Mouse (Mus musculus): ENCODE results near the gene Napsa.

Gene Napsa

GRCm38 (mm10) chr7:44538756-44539624, 33.2 kb upstream of the Napsa start:
- DNase-seq (ENCODE audit: low read depth, low spot score): no peak

- DNase-seq (ENCODE audit: low read depth, low spot score): no peak
These were observed 29.6 kb upstream of the Napsa start for GRCm38 (mm10) chr7:44542555-44542954.

DNA sequence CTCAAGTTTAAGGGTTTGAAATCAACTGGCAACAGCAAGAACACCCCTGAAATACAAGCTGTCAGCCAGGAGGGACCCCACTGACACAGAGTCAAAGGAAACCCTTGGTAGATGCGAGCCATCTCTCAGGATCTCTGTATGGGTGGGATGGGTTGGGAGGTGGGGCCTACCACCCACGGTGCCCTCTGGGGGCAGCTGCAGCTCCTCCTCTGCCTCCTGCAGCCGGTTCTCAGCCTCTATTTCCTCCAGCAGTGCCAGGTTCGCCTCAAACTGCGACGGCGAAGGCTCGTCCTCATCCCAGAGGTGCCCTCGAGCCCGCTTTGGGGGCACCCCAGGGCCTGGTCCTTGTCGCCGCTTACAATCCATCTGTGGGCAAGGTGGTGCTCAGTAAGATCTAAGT, 29.1 kb upstream of the Napsa start:
- no peak for DNase-seq (ENCODE audit: low read depth, low spot score)

DNA sequence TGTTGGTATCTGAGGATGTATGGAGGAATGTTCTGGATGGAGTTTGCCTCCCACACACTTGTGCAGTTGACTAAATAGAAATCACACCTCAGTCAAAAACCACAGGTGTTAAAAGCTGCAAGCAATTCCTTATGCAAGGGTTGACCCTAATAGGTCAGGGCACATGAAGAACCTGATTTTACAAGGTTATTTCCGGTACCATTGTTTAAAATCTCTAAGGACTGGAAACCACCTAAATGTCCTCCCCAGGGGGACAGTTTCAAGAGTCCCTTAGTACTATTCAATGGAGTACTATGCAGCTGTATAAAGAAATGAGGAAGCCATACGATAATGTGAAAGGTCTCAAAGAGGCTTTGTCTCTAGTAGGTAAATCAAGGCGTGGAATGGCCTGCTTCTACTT, 25.9 kb upstream of the Napsa start:
- no peak for DNase-seq (ENCODE audit: low read depth, low spot score)

DNA sequence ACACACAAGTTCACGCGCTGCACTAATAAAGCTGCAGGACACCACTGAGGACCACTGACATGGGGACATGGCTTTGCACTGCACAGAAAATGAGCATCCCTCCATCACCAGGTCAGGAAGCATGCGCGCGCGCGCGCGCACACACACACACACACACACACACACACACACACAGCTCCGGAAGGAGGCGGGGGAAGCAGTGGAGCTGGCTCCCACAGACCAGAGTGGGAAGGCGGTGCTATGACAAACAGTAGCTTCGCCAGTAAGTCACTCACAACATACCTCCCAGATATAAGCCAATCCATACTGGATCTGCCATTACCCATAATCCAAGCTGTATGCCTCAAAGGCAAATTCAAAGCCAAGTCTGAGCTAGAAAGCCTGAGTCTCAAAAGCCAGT, 25.1 kb upstream of the Napsa start:
- DNase-seq (ENCODE audit: low read depth, low spot score): peak; percentile 48

DNA sequence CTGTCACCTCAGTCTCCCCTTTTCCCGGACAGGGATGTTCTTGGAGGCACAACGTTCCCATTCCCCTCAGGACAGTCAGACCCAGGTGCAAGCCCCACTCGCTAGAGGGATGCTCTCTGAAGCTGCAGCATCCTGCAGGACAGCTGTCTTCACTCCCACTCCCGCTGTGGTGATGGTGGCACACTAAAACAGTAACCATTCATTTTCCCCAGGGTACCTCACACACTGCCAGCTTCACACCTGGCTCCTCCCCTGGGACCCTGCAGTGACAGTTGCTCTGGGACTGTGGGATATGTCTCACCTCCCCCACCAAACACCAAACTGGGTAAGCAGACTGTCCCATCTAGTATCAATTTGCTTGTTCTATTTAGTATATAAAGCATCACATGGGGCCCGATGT, 24.5 kb upstream of the Napsa start:
- DNase-seq (ENCODE audit: low read depth, low spot score): no peak

DNA sequence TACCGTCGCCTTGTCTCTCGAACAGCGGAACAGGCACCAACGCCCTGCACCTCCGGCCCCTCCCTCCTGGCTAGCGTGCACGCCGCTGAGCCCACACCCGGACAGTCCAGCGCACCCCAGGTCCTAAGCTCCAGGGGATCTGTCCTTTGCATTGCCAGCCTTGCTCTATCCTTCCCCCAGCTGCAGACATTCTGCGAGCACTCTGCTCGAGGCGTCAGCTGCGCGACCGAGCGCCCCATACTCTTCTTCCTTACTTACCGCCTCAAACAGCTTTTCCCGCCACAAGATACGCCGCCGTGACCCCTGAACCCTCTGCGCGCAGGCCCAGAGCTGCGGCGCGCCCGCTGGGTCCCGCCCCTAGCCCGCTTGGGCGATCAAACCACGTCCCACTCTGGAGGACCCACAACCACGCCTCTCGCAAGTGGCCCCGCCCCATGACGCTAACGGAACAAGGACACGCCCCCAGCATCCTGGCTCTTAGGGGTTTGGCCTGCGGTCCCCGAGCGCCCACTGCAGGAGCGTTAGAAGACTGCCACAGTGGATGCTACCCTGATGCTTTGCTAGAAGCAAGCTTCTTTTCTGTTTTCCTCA, 23.6 kb upstream of the Napsa start, which contains the start of gene Pold1:
Gene Pold1 (minus strand): TSS at position 353 of the 591 bp plus-strand sequence.
- peak; percentile 100 for DNase-seq (ENCODE audit: low read depth, low spot score)

DNA sequence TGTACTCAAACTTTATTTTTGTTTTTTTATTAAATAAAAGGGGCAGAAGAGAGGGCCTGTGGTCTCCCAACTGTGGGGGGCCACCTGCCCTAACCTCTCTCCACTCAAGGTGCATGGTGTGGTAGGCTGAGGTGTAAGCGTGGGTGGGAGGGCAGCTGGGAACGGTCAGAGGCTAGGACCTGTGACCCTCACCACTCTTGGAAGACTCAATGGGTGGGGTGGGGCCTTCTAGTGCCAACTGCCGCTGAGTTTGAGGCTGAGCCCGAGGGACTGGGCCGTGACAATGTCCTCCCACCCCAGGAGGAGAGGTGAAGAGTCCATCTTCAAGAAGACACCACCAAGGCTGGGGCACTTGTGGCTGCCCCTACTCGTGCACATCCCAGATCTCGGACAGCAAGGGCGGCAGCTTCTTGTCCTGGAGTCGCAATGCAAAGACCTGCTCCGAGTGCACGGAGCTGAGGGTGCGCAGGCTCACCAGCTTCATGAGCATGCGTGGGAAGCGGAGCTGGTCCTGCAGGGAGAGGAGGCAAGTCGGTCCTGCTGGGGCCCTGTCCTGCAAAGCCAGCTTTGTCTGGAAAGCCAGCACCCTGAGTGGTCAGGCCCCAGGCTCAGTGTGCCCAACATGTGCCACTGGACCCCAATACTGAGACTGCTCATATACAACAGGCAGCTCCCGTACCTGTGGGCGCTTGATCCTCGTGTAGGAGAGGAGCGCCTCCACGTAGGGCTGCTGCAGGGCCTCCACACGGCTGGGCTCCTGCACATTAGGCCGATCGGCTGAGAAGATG, 22.4 kb upstream of the Napsa start:
- no peak for DNase-seq (ENCODE audit: low read depth, low spot score)

DNA sequence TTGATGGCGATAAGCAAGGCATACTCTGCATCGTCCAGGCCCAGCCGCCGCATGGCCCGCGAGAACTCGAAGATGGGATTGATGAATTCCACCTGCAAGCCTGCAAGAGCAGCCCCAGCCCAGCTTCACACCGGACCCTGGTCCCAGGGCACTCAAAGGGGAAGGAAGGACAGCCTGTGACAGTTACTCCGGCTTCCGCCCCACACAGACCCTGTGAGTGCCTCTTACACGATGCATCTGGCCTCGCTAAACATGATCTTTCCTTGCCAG, 21.8 kb upstream of the Napsa start:
- DNase-seq (ENCODE audit: low read depth, low spot score): no peak

- DNase-seq (ENCODE audit: low read depth, low spot score): no peak
These were observed 20.9 kb upstream of the Napsa start for GRCm38 (mm10) chr7:44551301-44551700.

GRCm38 (mm10) chr7:44551731-44552130, 20.4 kb upstream of the Napsa start:
- no peak for DNase-seq (ENCODE audit: low read depth, low spot score)

- no peak for DNase-seq (ENCODE audit: low read depth, low spot score)
These were observed 19.9 kb upstream of the Napsa start for GRCm38 (mm10) chr7:44552141-44552908.

GRCm38 (mm10) chr7:44553196-44553764, 18.9 kb upstream of the Napsa start:
- DNase-seq (ENCODE audit: low read depth, low spot score): peak; percentile 88

DNA sequence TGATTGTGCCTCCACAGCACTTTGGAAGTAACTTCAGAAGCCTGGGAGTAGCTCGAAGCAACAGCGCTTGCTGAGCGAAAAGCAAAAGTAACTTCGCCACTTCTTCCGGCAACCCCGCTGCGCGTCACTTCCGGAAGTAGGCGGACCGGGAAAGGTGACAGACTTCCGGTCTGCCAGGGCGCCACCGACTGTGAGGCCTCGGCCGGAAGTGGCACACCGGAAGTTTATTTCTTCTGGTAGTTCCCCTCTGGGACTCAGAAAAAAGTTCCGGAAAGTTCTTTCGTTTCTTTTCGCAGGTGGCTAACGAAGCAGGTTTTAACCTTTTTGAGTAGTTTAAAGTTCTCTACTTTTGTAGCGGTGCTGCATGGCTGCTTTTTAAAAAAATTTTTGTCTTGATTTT, 18.4 kb upstream of the Napsa start, which contains the start of gene Nr1h2:
Gene Nr1h2 (minus strand): TSS at position 126 of the 400 bp plus-strand sequence.
- DNase-seq (ENCODE audit: low read depth, low spot score): peak; percentile 98

DNA sequence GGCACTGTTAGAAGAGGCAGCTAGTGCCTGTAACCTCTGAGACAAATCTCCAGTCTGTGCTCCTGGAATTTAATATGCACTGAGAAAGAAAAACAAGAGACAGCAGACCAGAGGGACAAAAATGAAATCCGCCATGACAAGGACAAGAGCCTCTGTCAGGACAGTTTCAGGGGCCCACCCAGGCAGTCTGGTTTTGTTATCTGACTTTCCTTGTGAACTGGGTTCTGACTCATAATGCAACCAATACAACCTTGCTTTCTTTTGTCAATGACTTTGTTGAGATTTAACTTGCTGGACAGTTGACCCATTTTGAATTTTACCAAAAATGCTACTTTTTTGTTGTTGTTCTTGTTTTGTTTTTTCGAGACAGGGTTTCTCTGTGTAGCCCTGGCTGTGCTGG, 14.6 kb upstream of the Napsa start:
- DNase-seq (ENCODE audit: low read depth, low spot score): no peak

GRCm38 (mm10) chr7:44560435-44561400, 11.5 kb upstream of the Napsa start:
- DNase-seq (ENCODE audit: low read depth, low spot score): peak; percentile 91

GRCm38 (mm10) chr7:44563284-44563683, 8.9 kb upstream of the Napsa start:
- DNase-seq (ENCODE audit: low read depth, low spot score): no peak

GRCm38 (mm10) chr7:44564486-44564885, 7.7 kb upstream of the Napsa start:
- no peak for DNase-seq (ENCODE audit: low read depth, low spot score)

GRCm38 (mm10) chr7:44565414-44565813, 6.8 kb upstream of the Napsa start:
- no peak for DNase-seq (ENCODE audit: low read depth, low spot score)

DNA sequence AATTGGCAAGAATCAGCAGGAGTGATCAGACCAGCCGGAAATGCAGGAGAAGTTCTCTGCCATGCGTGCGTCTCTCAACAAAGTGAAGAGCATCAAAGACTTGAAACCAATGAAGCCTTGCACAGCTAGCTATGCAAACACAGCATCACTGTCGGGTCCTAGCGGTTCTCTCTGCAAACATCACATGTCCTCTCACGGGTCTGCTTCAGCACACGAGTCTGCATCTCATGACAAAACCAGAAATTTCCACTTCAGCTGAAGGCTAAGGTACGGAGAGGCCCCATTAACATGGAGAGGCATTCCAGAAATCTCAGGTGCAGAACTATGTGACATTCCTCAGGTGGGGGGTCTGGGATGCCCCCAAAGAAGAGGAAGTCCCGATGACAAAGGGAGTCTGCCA, 3.4 kb upstream of the Napsa start:
- no peak for DNase-seq (ENCODE audit: low read depth, low spot score)
